Mouse (Mus musculus) forebrain, embryonic 10.5 days (tissue): ENCODE data around the gene Socs4. TPM values are rescaled to one million over a fixed set of nuclear protein-coding genes. Genes with fewer than 3 reads are reported as not detected.
A peak's percentile ranks its signal among the peaks of the same experiment; 100 is the strongest.
"Not testable (repeated sequence)": the region's sequence is repeated elsewhere in the genome, so short reads cannot be mapped to it uniquely, and the experiment has no call there.

Source experiments
- DNase-seq: peaks from one replicate; pipeline ENCODE4 v3.0.0-alpha.2; 2017; ENCODE audit warnings: low spot score; ENCODE audit errors: extremely low spot score
- H3K27ac ChIP-seq: fragments of 300-500 bp; sonication (generic); 2 replicates; pipeline ENCODE4 v1.5.1; 2016; ENCODE audit warnings: mild to moderate bottlenecking
- H3K27me3 ChIP-seq: fragments of 300-500 bp; sonication (generic); 2 replicates; pipeline ENCODE4 v1.6.1; 2016; ENCODE audit warnings: mild to moderate bottlenecking; ENCODE audit not compliant: poor library complexity, severe bottlenecking
- H3K36me3 ChIP-seq: fragments of 300-500 bp; sonication (generic); replicated peaks from 2 replicates; pipeline ENCODE4 v1.6.1; 2016; ENCODE audit warnings: mild to moderate bottlenecking, moderate library complexity
- H3K4me1 ChIP-seq: fragments of 300-500 bp; sonication (generic); 2 replicates; pipeline ENCODE4 v1.6.1; 2016
- H3K4me3 ChIP-seq: fragments of 300-500 bp; sonication (generic); 2 replicates; pipeline ENCODE4 v1.5.1; 2016; ENCODE audit warnings: mild to moderate bottlenecking, moderate library complexity
- H3K9me3 ChIP-seq: fragments of 300-500 bp; sonication (generic); 2 replicates; pipeline ENCODE4 v1.6.1; 2016; ENCODE audit warnings: mild to moderate bottlenecking, moderate library complexity
- WGBS: fragments of 180-500 bp; shearing (Covaris S2); methylation state at CpG from one replicate; pipeline ENCODE4 v1.1.7; 2016; 5-methylcytosine and 5-hydroxymethylcytosine counted together
- polyA plus RNA-seq: library from polyadenylated mRNA; unstranded; fragments of >200 nt; fragmentation: Nextera tagmentation; extraction: Ambion mirVana; gene quantifications from 2 replicates; pipeline ENCODE4 v1.2.1, GENCODE M21; 2016

Gene Socs4
- polyA plus RNA-seq, 1 experiment from 2014 or later = 3.7 TPM

GRCm38 (mm10) chr14:47296232-47296631 is 19.5 kb downstream of the Socs4 start:
- no peak for DNase-seq
- Histone ChIP-seq H3K36me3 (peaks cover 19% of the 10 kb centered on the region), H3K4me1 (peaks cover 29% of the 10 kb centered on the region), H3K4me3 (no peak overlapping the region), H3K27me3 (no peaks in the 10 kb centered on the region), H3K27ac (no peak overlapping the region), H3K9me3 (no peaks in the 10 kb centered on the region)
- WGBS = 74% methylated on average over 2 of the region's 2 CpGs

GRCm38 (mm10) chr14:47297785-47298407 is 21.2 kb downstream of the Socs4 start, which contains the start of gene Mapk1ip1l:
Mapk1ip1l (plus strand) TSS chr14:47298266.
- peaks cover 31% of the 10 kb centered on the region for H3K36me3 ChIP-seq
- peak within 1 kb of the TSS; percentile 98 for H3K4me3 ChIP-seq
- no peaks in the 10 kb centered on the region for H3K27me3 ChIP-seq
- peak; percentile 93 for DNase-seq
- no peaks in the 10 kb centered on the region for H3K9me3 ChIP-seq
- H3K4me1 ChIP-seq = peaks cover 29% of the 10 kb centered on the region
- H3K27ac ChIP-seq = peak within 1 kb of the TSS; percentile 100
- WGBS = 1% methylated on average over 34 of the region's 34 CpGs

GRCm38 (mm10) chr14:47298408-47298792 is 21.7 kb downstream of the Socs4 start:
- DNase-seq = peak; percentile 74
- Histone ChIP-seq H3K4me1 (peaks cover 29% of the 10 kb centered on the region), H3K36me3 (peaks cover 36% of the 10 kb centered on the region), H3K27ac (peak overlapping the region; percentile 100), H3K4me3 (peak overlapping the region; percentile 98), H3K9me3 (no peaks in the 10 kb centered on the region), H3K27me3 (no peaks in the 10 kb centered on the region)
- under 1% methylated on average over 36 of the region's 38 CpGs for WGBS

- peaks cover 41% of the 10 kb centered on the region for H3K36me3 ChIP-seq
- no peak for DNase-seq
- H3K27ac ChIP-seq = peak overlapping the region; percentile 100
- peaks cover 29% of the 10 kb centered on the region for H3K4me1 ChIP-seq
- H3K27me3 ChIP-seq = no peaks in the 10 kb centered on the region
- H3K4me3 ChIP-seq = peak overlapping the region; percentile 98
- under 1% methylated on average over 15 of the region's 15 CpGs for WGBS
- no peaks in the 10 kb centered on the region for H3K9me3 ChIP-seq
Observed at GRCm38 (mm10) chr14:47298819-47299261, 22.1 kb downstream of the Socs4 start.

- 92% methylated on average over 14 of the region's 14 CpGs for WGBS
- no peak for DNase-seq
- Histone ChIP-seq H3K4me3 (no peak overlapping the region), H3K9me3 (no peaks in the 10 kb centered on the region), H3K36me3 (peaks cover 78% of the 10 kb centered on the region), H3K27ac (no peak overlapping the region), H3K27me3 (no peaks in the 10 kb centered on the region), H3K4me1 (peaks cover 16% of the 10 kb centered on the region)
Observed at GRCm38 (mm10) chr14:47302885-47303680, 26.4 kb downstream of the Socs4 start.

GRCm38 (mm10) chr14:47304814-47305405 is 28.2 kb downstream of the Socs4 start:
- DNase-seq = no peak
- no peaks in the 10 kb centered on the region for H3K27me3 ChIP-seq
- H3K36me3 ChIP-seq = peaks cover 91% of the 10 kb centered on the region
- H3K27ac ChIP-seq = no peak overlapping the region
- no peak overlapping the region for H3K4me3 ChIP-seq
- 92% methylated on average over 6 of the region's 6 CpGs for WGBS
- peaks cover 9% of the 10 kb centered on the region for H3K4me1 ChIP-seq
- H3K9me3 ChIP-seq = no peaks in the 10 kb centered on the region

GRCm38 (mm10) chr14:47305933-47306332 is 29.2 kb downstream of the Socs4 start:
- no peak overlapping the region for H3K27ac ChIP-seq
- peaks cover 91% of the 10 kb centered on the region for H3K36me3 ChIP-seq
- no peak for DNase-seq
- H3K9me3 ChIP-seq = no peaks in the 10 kb centered on the region
- H3K4me1 ChIP-seq = no peaks in the 10 kb centered on the region
- no peaks in the 10 kb centered on the region for H3K27me3 ChIP-seq
- H3K4me3 ChIP-seq = no peak overlapping the region
- 89% methylated on average over 4 of the region's 4 CpGs for WGBS

- Histone ChIP-seq H3K36me3 (peaks cover 92% of the 10 kb centered on the region), H3K9me3 (no peaks in the 10 kb centered on the region), H3K27ac (no peak overlapping the region), H3K4me1 (no peaks in the 10 kb centered on the region), H3K27me3 (no peaks in the 10 kb centered on the region), H3K4me3 (no peak overlapping the region)
- DNase-seq = no peak
- 91% methylated on average over 3 of the region's 3 CpGs for WGBS
Observed at GRCm38 (mm10) chr14:47307669-47308068, 30.9 kb downstream of the Socs4 start.

- Histone ChIP-seq H3K9me3 (no peaks in the 10 kb centered on the region), H3K4me3 (no peak overlapping the region), H3K27me3 (no peaks in the 10 kb centered on the region), H3K27ac (no peak overlapping the region), H3K36me3 (peaks cover 92% of the 10 kb centered on the region), H3K4me1 (no peaks in the 10 kb centered on the region)
- no peak for DNase-seq
- 96% methylated on average over 1 of the region's 1 CpGs for WGBS
Observed at GRCm38 (mm10) chr14:47309061-47309460, 32.3 kb downstream of the Socs4 start.

GRCm38 (mm10) chr14:47310342-47311181 is 33.8 kb downstream of the Socs4 start:
- no peaks in the 10 kb centered on the region for H3K27me3 ChIP-seq
- no peak overlapping the region for H3K27ac ChIP-seq
- H3K36me3 ChIP-seq = peaks cover 92% of the 10 kb centered on the region
- H3K4me1 ChIP-seq = no peaks in the 10 kb centered on the region
- no peak for DNase-seq
- no peak overlapping the region for H3K4me3 ChIP-seq
- no peaks in the 10 kb centered on the region for H3K9me3 ChIP-seq
- 93% methylated on average over 18 of the region's 18 CpGs for WGBS

GRCm38 (mm10) chr14:47319362-47319761 is 42.6 kb downstream of the Socs4 start:
- H3K4me1 ChIP-seq = no peaks in the 10 kb centered on the region
- DNase-seq = no peak
- H3K27ac ChIP-seq = no peak overlapping the region
- H3K4me3 ChIP-seq = no peak overlapping the region
- no peaks in the 10 kb centered on the region for H3K9me3 ChIP-seq
- H3K36me3 ChIP-seq = peaks cover 79% of the 10 kb centered on the region
- WGBS = 97% methylated on average over 5 of the region's 5 CpGs
- H3K27me3 ChIP-seq = no peaks in the 10 kb centered on the region

- H3K4me1 ChIP-seq, H3K27me3 ChIP-seq, DNase-seq, H3K9me3 ChIP-seq, H3K4me3 ChIP-seq, H3K27ac ChIP-seq: not testable (repeated sequence)
- WGBS = 93% methylated on average over 7 of the region's 8 CpGs
- H3K36me3 ChIP-seq = peaks cover 66% of the 10 kb centered on the region
Observed at GRCm38 (mm10) chr14:47321581-47321980, 44.9 kb downstream of the Socs4 start.
